Mouse (Mus musculus) small intestine, adult 2 months (tissue): Measurements from ENCODE around the gene Nrip1.

Experiments used
- CTCF ChIP-seq: fragments of 200-500 bp; IDR thresholded peaks from 2 replicates; pipeline ENCODE4 v1.5.1; 2012; ENCODE audit warnings: low read depth, mild to moderate bottlenecking, control low read depth, inconsistent platforms, low read length, moderate library complexity, mixed read lengths; ENCODE audit not compliant: insufficient replicate concordance, insufficient read length; ENCODE audit errors: extremely low read depth
- POLR2A ChIP-seq: fragments of 200-500 bp; IDR thresholded peaks from 2 replicates; pipeline ENCODE4 v1.6.1; 2012; ENCODE audit warnings: low read depth, mild to moderate bottlenecking, control low read depth, inconsistent platforms, low read length, moderate library complexity

DNA sequence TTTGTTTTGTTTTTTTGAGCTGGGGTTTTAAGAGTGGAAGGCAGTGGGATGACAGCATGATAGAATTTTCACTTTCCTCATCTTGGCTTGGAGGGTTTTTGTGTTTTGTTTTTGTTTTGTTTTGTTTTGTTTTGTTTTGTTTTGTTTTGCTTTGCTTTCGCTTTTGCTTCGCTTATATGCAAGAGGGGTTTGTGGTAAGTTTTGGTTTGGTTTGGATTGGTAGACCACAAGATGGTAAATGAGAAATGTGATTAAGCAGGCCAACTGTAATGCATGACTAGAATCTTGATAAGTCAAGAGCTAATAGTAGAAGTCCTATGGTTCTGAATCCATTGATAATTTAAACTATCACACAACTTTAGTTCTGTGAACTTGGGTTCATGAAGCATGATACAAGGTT is 42.9 kb upstream of the Nrip1 start:
- TF ChIP-seq CTCF (no peak), POLR2A (no peak)
